Mouse (Mus musculus) limb, embryonic 13.5 days (tissue): ENCODE measurements around the gene Tmem97. TPM values are rescaled to one million over a fixed set of nuclear protein-coding genes. Genes with fewer than 3 reads are reported as not detected.
"Not testable (repeated sequence)": the region's sequence is repeated elsewhere in the genome, so short reads cannot be mapped to it uniquely, and the experiment has no call there.

ENCODE experiments used
- ATAC-seq: fragments of 200-750 bp; cut with Nextera tagmentation; 2 replicates; pipeline ENCODE4 v1.8.0; 2017; ENCODE audit warnings: low read depth, moderate number of reproducible peaks, moderate TSS enrichment; ENCODE audit not compliant: low FRiP score
- H3K27ac ChIP-seq: fragments of 300-500 bp; sonication (generic); 2 replicates; pipeline ENCODE4 v1.5.1; 2015; ENCODE audit warnings: inconsistent platforms, mild to moderate bottlenecking, moderate library complexity
- H3K27me3 ChIP-seq: fragments of 300-500 bp; sonication (generic); 2 replicates; pipeline ENCODE4 v1.6.1; 2015; ENCODE audit warnings: mild to moderate bottlenecking, inconsistent platforms
- H3K36me3 ChIP-seq: fragments of 300-500 bp; sonication (generic); 2 replicates; pipeline ENCODE4 v1.6.1; 2015; ENCODE audit warnings: inconsistent platforms, mild to moderate bottlenecking, moderate library complexity
- H3K4me1 ChIP-seq: fragments of 300-500 bp; sonication (generic); 2 replicates; pipeline ENCODE4 v1.6.1; 2015; ENCODE audit warnings: inconsistent platforms
- H3K4me2 ChIP-seq: fragments of 300-500 bp; sonication (generic); replicated peaks from 2 replicates; pipeline ENCODE4 v1.6.1; 2015; ENCODE audit warnings: inconsistent platforms, mild to moderate bottlenecking, moderate library complexity
- H3K4me3 ChIP-seq: fragments of 300-500 bp; sonication (generic); 2 replicates; pipeline ENCODE4 v1.5.1; 2015; ENCODE audit warnings: moderate library complexity, mild to moderate bottlenecking, inconsistent platforms
- H3K9ac ChIP-seq: fragments of 300-500 bp; sonication (generic); 2 replicates; pipeline ENCODE4 v1.6.1; 2015; ENCODE audit warnings: mild to moderate bottlenecking, inconsistent platforms
- H3K9me3 ChIP-seq: fragments of 300-500 bp; sonication (generic); 2 replicates; pipeline ENCODE4 v1.6.1; 2016; ENCODE audit warnings: inconsistent platforms
- WGBS: fragments of 180-500 bp; shearing (Covaris S2); methylation state at CpG from one replicate; pipeline ENCODE4 v1.1.7; 2015; 5-methylcytosine and 5-hydroxymethylcytosine counted together
- polyA plus RNA-seq: library from polyadenylated mRNA; unstranded; fragments of >200 nt; fragmentation: Nextera tagmentation; extraction: Ambion mirVana; gene quantifications from 2 replicates; pipeline ENCODE4 v1.2.1, GENCODE M21; 2015

The Tmem97 gene
- polyA plus RNA-seq, 1 experiment from 2014 or later: 74.1 TPM

DNA sequence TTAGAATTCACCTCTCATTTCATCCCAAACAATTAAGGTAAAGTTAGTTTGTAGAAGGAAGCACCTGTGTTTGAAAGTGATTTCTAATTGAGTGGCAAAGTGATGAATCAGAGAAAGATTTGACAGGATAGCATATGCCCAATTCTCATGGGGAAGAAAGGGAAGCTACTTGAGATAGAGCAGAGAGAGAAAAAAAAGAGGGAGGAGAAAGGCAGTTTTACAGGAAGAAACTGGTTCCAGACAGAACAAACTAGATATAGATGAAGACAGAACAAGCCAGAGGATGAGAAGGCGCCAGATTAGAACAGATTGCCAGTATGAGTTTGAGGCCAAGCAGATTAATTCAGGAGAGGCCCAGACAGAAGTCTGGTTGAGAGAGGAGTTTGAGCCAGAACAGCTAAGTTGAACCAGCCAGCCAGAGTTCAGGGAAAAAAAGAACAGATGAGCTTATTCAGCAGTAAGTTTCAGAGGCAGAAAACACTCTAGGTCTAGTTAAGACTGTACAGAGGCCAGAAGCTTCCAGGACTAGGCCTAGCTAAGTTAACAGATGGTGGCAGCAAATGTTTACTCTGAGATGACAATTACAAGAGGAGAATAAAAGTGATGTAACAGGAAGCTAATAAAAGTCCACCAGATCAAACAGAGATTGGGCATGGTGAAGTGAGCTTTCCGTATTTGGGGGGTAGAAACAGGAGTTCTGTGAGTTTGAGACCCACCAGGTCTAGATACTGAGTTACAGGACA is 2.7 kb downstream of the Tmem97 start:
- H3K4me2 ChIP-seq: no peak overlapping the region; the same call in 1 of the 2 replicates
- H3K27me3 ChIP-seq: no peaks in the 10 kb centered on the region
- no peak for ATAC-seq

DNA sequence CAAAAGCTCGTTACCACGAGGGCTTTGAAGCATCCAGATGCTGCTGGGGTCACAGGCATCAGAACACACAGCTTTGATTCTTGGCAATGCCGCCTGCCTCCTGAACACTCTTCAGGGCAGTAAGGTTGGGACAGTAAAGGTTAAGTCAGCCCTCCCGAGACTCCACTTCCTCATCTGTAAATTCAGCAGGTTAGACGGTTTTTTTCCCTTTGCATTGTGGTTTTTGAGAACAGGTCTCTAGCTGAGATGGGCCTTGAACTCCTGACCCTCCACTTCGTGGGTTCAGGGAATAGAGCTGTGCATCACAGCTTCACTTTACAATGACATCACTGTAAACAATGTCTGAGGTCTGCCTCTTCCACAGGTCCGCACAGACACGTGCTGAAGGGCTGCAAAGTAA is 5.4 kb downstream of the Tmem97 start:
- H3K9ac ChIP-seq: no peak overlapping the region

More for the DNA sequence above, 2.7 kb downstream of the Tmem97 start:
- Histone ChIP-seq H3K9ac (no peak overlapping the region), H3K4me1 (peaks cover 24% of the 10 kb centered on the region), H3K9me3 (no peaks in the 10 kb centered on the region), H3K4me3 (no peak overlapping the region), H3K36me3 (peaks cover 26% of the 10 kb centered on the region), H3K27ac (no peak overlapping the region)
- 81% methylated on average over 2 of the region's 2 CpGs for WGBS

DNA sequence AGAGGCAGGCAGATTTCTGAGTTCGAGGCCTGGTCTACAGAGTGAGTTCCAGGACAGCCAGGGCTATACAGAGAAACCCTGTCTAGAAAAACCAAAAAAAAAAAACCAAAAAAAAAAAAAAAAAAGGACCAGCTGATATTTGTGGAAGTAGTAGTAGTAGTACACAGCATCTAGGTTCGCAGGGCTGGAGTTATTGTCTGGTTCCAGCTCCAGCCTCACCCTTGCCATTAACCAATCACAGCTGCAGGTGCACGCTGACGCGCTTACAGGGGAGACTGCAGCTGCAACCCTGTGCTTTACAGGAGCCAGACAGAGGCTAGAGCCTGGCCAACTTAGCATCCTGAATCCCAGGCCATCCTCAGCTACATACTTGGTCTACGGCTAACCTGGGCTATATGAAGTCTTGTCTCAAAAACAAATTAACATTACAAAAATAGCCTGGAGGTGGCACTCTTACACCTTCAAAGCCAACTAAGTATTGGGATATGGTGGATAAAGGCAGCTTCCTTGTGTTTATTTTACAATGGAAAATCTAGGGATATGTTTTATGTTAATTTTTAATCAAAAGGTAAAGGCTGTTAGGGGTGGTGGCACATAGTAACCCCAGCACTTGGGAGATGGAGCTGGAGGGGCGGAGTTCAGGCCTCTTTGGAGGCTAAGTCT is 6.0 kb downstream of the Tmem97 start:
- no peak overlapping the region for H3K27ac ChIP-seq
- H3K9me3 ChIP-seq: no peaks in the 10 kb centered on the region
- no peak overlapping the region for H3K9ac ChIP-seq
- ATAC-seq: no peak
- H3K36me3 ChIP-seq: peaks cover 56% of the 10 kb centered on the region
- WGBS: 96% methylated on average over 7 of the region's 7 CpGs
- H3K4me3 ChIP-seq: no peak overlapping the region
- no peak overlapping the region for H3K4me2 ChIP-seq
- no peaks in the 10 kb centered on the region for H3K27me3 ChIP-seq
- H3K4me1 ChIP-seq: peaks cover 17% of the 10 kb centered on the region

More for the DNA sequence above, 5.4 kb downstream of the Tmem97 start:
- H3K36me3 ChIP-seq: peaks cover 50% of the 10 kb centered on the region
- H3K4me1 ChIP-seq: peaks cover 21% of the 10 kb centered on the region
- no peak overlapping the region for H3K4me2 ChIP-seq
- no peak for ATAC-seq
- H3K27me3 ChIP-seq: no peaks in the 10 kb centered on the region
- H3K27ac ChIP-seq: no peak overlapping the region
- H3K9me3 ChIP-seq: no peaks in the 10 kb centered on the region
- WGBS: 67% methylated on average over 8 of the region's 8 CpGs
- H3K4me3 ChIP-seq: no peak overlapping the region

DNA sequence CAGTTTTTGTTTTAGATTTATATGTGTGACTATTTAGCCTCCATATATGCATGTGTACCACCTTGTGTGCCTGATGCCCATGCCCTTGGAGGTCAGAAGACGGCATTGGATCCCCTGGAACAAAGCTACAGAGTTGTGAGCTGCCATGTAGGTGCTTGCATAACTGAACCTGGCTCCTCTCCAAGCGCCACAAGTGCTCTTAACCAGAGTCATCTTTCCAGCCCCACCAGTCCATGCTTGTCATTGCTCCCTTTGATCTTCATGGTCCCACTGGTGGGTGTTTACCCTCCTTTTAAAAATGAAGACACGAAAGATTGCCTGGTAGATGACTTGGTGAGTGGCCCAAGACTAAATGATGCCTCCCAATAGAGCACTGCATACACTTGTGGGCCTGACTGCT is 10.2 kb downstream of the Tmem97 start:
- WGBS: 81% methylated on average over 3 of the region's 3 CpGs

DNA sequence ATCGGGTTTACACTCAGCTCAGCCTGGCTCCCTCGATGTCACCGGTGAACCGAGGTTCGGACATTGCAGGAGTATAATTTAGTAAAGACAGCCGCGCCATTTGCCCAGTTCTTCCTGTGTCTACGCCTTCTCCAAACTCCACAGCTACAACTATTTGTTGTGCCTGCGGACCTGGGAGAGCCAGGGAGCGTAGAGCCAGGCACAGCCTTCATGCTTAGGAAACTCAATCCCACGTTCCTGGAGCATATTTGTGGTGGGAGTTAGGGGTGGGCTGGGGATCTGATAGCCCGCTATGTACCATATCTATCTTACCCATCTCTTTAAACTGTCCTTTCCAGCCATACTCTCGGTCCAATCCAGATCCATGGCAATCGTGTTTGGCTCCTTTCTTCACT is 13.9 kb downstream of the Tmem97 start:
- Histone ChIP-seq H3K4me2 (peak overlapping the region; percentile 87), H3K27ac (peak overlapping the region; percentile 87), H3K4me3 (peak overlapping the region; percentile 84), H3K9ac (peak overlapping the region; percentile 88), H3K27me3 (no peaks in the 10 kb centered on the region), H3K4me1 (peaks cover 26% of the 10 kb centered on the region), H3K36me3 (peaks cover 35% of the 10 kb centered on the region), H3K9me3 (no peaks in the 10 kb centered on the region)
- WGBS: 3% methylated on average over 14 of the region's 14 CpGs
- peak; percentile 1; the same call in 1 of the 2 replicates for ATAC-seq

More for the DNA sequence above, 10.2 kb downstream of the Tmem97 start:
- no peak overlapping the region for H3K4me2 ChIP-seq
- no peaks in the 10 kb centered on the region for H3K9me3 ChIP-seq
- peaks cover 14% of the 10 kb centered on the region for H3K4me1 ChIP-seq
- ATAC-seq: no peak
- H3K27me3 ChIP-seq: no peaks in the 10 kb centered on the region
- H3K9ac ChIP-seq: no peak overlapping the region
- no peak overlapping the region for H3K27ac ChIP-seq
- no peak overlapping the region for H3K4me3 ChIP-seq
- peaks cover 66% of the 10 kb centered on the region for H3K36me3 ChIP-seq

DNA sequence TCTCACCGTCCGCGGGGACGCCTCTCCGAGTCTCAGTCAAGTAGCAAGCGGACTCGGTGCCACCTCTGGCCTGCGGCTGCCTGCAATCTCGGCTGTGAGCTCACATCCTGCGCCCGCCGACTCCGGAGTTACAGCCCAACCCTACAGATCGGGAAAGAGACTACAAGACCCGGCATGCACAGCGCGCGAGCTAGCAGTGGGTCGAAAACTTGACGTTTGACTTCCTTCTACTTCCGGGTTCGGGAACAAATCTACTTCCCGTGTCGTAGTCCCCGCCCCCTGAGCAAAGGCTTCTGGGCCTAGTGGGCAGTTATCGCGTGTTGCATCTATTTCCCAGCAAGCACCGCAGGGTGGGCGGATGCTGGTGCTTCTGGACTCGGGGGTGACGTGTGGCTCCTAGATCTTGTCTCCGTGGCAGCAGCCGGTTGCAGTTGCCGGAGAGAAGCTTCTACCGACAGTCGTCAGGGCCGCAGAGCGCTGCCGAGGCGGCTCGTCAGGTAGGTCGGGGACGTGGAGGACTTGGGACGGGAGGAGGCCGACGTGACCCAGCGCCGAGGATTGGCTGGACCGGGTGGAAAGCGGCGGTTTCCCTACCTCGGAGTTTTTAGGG is 14.4 kb downstream of the Tmem97 start, which contains the start of the genes Tnfaip1 and Ift20:
Tnfaip1 (minus strand) TSS at position 253 of the 610 bp plus-strand sequence.
Ift20 (plus strand) TSS at position 282 of the 610 bp plus-strand sequence.
- Histone ChIP-seq H3K9ac (peak within 1 kb of the TSS; percentile 88), H3K36me3 (peaks cover 32% of the 10 kb centered on the region), H3K4me3 (peak within 1 kb of the TSS; percentile 84), H3K27me3 (no peaks in the 10 kb centered on the region), H3K4me1 (peaks cover 26% of the 10 kb centered on the region), H3K27ac (peak within 1 kb of the TSS; percentile 92), H3K4me2 (peak within 1 kb of the TSS; percentile 87), H3K9me3 (no peaks in the 10 kb centered on the region)
- WGBS: under 1% methylated on average over 52 of the region's 52 CpGs
- peak; percentile 99 for ATAC-seq

DNA sequence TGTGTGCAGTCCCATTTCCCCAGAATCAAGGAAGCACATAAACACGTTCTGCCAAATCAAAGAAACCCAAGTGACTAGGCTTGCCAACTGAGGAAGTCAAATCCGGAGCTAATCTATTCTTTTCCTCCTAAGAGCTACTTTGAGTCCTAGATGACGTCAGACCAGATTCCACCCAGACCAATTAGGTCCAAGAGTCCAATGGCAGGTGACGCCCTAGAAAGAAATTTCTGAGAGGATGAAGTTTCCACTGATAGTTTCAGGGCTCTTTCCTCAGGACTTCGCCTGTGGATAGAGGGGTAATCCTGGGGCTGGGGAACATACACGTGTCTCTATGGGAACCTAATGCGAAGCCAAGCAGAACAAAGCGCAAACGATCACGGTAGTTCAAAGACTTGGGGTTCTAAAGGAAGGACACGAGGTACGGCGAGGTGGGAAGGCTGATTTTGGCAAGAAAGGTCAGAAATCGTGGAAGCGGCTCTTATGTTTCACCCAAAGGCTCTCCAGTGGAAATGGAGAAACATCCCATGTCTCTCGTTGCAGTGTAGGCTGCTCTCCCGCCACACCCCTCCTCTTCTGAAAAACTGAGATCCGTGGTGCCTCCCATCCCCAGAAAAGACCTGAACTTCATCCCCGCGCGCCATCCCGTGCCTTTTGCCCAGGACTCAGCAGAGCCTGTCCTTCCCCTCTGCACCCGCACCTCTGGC is 15.0 kb downstream of the Tmem97 start:
- Histone ChIP-seq H3K9me3 (no peaks in the 10 kb centered on the region), H3K4me2 (peak overlapping the region; percentile 82), H3K27me3 (no peaks in the 10 kb centered on the region), H3K4me1 (peaks cover 26% of the 10 kb centered on the region), H3K27ac (peak overlapping the region; percentile 92), H3K9ac (peak overlapping the region; percentile 79), H3K36me3 (peaks cover 33% of the 10 kb centered on the region), H3K4me3 (peak overlapping the region; percentile 84)
- WGBS: under 1% methylated on average over 23 of the region's 23 CpGs
- ATAC-seq: no peak; the same call in 1 of the 2 replicates

DNA sequence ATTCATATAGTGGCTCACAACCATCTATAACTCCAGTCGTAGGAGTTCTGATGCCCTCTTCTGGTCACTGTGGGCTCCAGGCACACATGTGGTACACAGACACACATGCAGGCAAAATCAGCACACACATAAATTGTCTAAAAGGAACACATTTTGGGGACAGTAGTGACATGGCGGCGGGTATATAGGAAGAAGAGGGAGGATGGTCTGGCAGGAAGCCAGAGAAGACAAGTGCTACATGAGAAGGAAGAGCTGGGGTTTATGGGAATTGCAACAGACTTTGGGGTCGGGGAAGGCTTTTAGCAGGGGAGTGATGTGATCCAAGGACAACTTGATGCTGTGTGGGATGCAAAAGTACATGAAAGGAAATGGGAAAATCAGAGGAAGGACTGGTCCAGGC is 16.1 kb downstream of the Tmem97 start:
- Histone ChIP-seq H3K9me3 (no peaks in the 10 kb centered on the region), H3K36me3 (peaks cover 33% of the 10 kb centered on the region), H3K4me2 (peak overlapping the region; percentile 82), H3K9ac (peak overlapping the region; percentile 79), H3K4me1 (peaks cover 26% of the 10 kb centered on the region), H3K4me3 (peak overlapping the region; percentile 84), H3K27ac (no peak overlapping the region), H3K27me3 (no peaks in the 10 kb centered on the region)
- no peak for ATAC-seq
- WGBS: 84% methylated on average over 4 of the region's 4 CpGs

DNA sequence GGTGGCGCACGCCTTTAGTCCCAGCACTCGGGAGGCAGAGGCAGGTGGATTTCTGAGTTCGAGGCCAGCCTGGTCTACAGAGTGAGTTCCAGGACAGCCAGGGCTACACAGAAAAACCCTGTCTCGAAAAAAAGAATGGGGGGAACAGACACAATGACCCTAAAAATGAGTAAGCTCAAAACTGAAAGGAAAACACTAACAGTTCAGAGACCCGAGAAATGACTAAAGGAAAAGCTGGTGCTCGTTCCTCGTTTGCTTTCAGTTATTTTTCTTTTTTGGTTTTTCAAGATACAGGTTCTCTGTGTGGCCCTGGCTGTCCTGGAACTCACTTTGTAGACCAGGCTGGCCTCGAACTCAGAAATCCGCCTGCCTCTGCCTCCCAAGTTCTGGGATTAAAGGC is 19.1 kb downstream of the Tmem97 start:
- H3K27ac ChIP-seq, H3K9me3 ChIP-seq, H3K4me2 ChIP-seq, H3K4me3 ChIP-seq, H3K27me3 ChIP-seq, H3K9ac ChIP-seq, ATAC-seq: not testable (repeated sequence)
- WGBS: 89% methylated on average over 10 of the region's 10 CpGs
- H3K4me1 ChIP-seq: peaks cover 12% of the 10 kb centered on the region
- H3K36me3 ChIP-seq: peaks cover 51% of the 10 kb centered on the region

DNA sequence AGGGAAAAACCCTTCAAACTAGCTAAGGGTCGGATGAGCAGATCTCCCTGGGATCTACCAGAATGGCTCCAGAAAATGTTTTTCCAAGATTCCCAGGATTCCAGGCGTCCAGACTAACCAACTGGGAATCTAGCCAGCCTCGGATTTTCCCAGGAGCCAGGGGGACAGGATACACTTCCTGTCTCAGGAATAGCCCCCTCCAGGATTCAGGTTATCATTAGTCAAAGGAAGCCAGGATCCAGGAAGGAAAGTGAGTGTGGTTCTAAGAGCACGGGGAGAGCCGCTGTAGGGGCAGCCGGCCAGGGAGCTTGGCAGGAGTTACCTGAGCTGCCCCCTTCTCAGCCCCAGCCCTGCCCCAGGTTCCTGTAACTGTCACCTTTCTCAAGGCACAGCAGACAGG is 19.5 kb downstream of the Tmem97 start:
- Histone ChIP-seq H3K4me3 (no peak overlapping the region), H3K27ac (no peak overlapping the region), H3K9ac (no peak overlapping the region), H3K9me3 (no peaks in the 10 kb centered on the region), H3K4me2 (no peak overlapping the region), H3K27me3 (no peaks in the 10 kb centered on the region), H3K36me3 (peaks cover 56% of the 10 kb centered on the region), H3K4me1 (peaks cover 12% of the 10 kb centered on the region)
- no peak for ATAC-seq
- WGBS: 77% methylated on average over 6 of the region's 6 CpGs

DNA sequence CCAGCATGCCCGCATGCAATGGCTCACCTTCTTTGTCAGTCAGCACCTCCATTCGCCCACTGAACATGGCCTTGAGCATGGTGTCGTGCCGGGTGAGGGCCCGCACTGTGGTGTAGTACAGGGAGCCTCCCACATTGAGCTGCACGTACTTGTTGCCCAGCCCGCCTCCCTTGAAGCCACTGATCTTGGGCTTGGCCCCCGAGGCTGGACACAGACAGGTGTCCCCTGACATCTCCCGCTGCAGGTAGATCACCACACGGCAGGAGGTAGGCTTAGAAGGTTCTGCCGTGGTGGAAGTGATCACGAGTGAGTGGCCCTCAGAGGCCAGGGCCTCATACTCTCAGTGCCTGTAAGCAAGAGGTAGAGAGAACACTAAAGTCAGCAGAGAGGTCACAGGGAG is 20.6 kb downstream of the Tmem97 start:
- no peak overlapping the region for H3K9ac ChIP-seq
- 93% methylated on average over 12 of the region's 12 CpGs for WGBS
- H3K27ac ChIP-seq: no peak overlapping the region
- H3K27me3 ChIP-seq: no peaks in the 10 kb centered on the region
- no peak overlapping the region for H3K4me2 ChIP-seq
- H3K9me3 ChIP-seq: no peaks in the 10 kb centered on the region
- H3K4me1 ChIP-seq: peaks cover 9% of the 10 kb centered on the region
- H3K4me3 ChIP-seq: no peak overlapping the region
- no peak for ATAC-seq
- peaks cover 66% of the 10 kb centered on the region for H3K36me3 ChIP-seq
